Mouse (Mus musculus) testis, adult 2 months (tissue): Measurements from ENCODE around the gene Mllt3. TPM values are rescaled to one million over a fixed set of nuclear protein-coding genes. Genes with fewer than 3 reads are reported as not detected.

Experiments
- H3K27ac ChIP-seq: fragments of 200-500 bp; 2 replicates; pipeline ENCODE4 v1.5.1; 2012; ENCODE audit warnings: low read depth, low read length; ENCODE audit not compliant: control insufficient read depth, insufficient read depth
- H3K27me3 ChIP-seq: fragments of 200-500 bp; 2 replicates; pipeline ENCODE4 v1.6.1; 2012; ENCODE audit warnings: mild to moderate bottlenecking, low read length, moderate library complexity; ENCODE audit not compliant: control insufficient read depth, insufficient read depth
- H3K36me3 ChIP-seq: fragments of 200-500 bp; 2 replicates; pipeline ENCODE4 v1.6.1; 2012; ENCODE audit warnings: mild to moderate bottlenecking, low read length; ENCODE audit not compliant: control insufficient read depth, insufficient read depth
- H3K4me1 ChIP-seq: fragments of 200-500 bp; 2 replicates; pipeline ENCODE4 v1.6.1; 2012; ENCODE audit warnings: low read length; ENCODE audit not compliant: control insufficient read depth, insufficient read depth
- H3K4me3 ChIP-seq: fragments of 200-500 bp; 2 replicates; pipeline ENCODE4 v1.5.1; 2012; ENCODE audit warnings: low read depth, mild to moderate bottlenecking, low read length, moderate library complexity, mixed read lengths; ENCODE audit not compliant: control insufficient read depth
- CTCF ChIP-seq: fragments of 200-500 bp; IDR thresholded peaks from 2 replicates; pipeline ENCODE4 v1.5.1; 2012; ENCODE audit warnings: low read depth, mild to moderate bottlenecking, inconsistent platforms, low read length, moderate library complexity; ENCODE audit not compliant: control insufficient read depth, insufficient read depth, insufficient replicate concordance
- POLR2A ChIP-seq: fragments of 200-500 bp; IDR thresholded peaks from 2 replicates; pipeline ENCODE4 v1.6.1; 2012; ENCODE audit warnings: low read depth, mild to moderate bottlenecking, inconsistent platforms, low read length, moderate library complexity; ENCODE audit not compliant: control insufficient read depth
- polyA plus RNA-seq: library from polyadenylated mRNA; depleted of rRNA; stranded (reverse); fragments of >200 nt; gene quantifications from 2 replicates; pipeline ENCODE4 v1.2.3, GENCODE M21; 2012

The Mllt3 gene
- polyA plus RNA-seq, 1 experiment, result 8.4 TPM

GRCm38 (mm10) chr4:87949451-87949850, 83.7 kb downstream of the Mllt3 start:
- H3K4me1 ChIP-seq, result no peaks in the 10 kb centered on the region
- H3K27me3 ChIP-seq, result no peaks in the 10 kb centered on the region
- no peak overlapping the region for H3K27ac ChIP-seq
- no peak for TF ChIP-seq CTCF
- no peak for TF ChIP-seq POLR2A
- no peak overlapping the region for H3K4me3 ChIP-seq
- H3K36me3 ChIP-seq, result no peaks in the 10 kb centered on the region

GRCm38 (mm10) chr4:87944320-87944719, 88.8 kb downstream of the Mllt3 start:
- no peaks in the 10 kb centered on the region for H3K27me3 ChIP-seq
- H3K27ac ChIP-seq, result no peak overlapping the region
- no peak overlapping the region for H3K4me3 ChIP-seq
- H3K4me1 ChIP-seq, result no peaks in the 10 kb centered on the region
- H3K36me3 ChIP-seq, result no peaks in the 10 kb centered on the region
- TF ChIP-seq CTCF, result no peak
- no peak for TF ChIP-seq POLR2A

DNA sequence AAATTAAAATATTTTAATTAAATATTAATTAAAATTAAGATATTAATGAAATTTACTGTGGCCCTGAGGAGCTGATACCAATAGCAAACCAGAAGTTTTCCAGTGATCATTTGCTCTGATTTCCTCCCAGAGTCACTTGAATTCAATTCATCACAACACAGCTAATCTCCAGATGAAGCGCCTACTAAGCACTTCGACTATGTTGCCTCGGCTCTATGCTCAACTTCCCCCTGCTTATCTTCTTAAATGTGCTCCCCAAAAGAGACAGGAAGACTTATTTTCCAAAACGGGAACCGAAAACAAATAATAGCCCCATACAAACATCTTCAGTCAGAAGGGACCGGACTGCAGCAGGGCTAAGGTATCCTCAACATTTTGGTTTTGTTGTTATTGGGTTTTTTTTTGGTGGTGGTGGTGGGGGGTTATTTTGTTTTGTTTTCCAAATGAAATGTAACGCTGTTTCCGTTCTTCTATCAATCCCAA, 90.2 kb downstream of the Mllt3 start:
- no peak for TF ChIP-seq CTCF
- TF ChIP-seq POLR2A, result no peak
- no peak overlapping the region for H3K27ac ChIP-seq
- no peak overlapping the region for H3K4me3 ChIP-seq

DNA sequence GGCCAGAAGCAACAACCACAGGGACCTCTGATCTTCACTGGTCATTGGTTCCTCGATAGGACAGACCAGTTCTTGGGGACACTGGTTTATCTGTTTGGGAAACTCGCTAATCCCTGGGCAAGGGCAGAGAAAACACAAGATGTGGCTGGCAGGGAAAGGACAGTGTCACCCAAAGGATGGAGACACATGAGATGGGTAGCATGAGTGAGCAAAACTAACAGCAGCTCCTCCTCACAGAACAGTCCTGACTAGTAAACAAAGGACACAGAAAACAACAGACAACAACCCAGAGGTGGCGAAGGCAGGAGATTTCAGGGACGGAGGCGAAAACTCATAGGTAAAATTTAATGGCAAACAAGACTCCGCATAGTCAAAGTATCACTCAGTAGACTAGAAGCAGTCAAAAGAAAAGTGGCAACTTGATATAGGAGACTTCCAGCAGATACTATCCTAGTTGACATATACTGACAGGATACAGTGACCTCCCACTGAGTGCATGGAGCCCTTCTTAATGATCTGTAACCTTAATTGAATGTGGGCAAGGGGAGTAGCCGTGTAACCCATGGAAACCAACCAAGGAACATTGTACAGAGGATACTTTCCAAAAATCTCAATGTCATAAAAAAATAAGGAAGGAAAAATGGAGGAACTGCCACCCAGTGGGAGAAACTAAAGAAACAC, 93.5 kb downstream of the Mllt3 start:
- Histone ChIP-seq H3K36me3 (no peaks in the 10 kb centered on the region), H3K27ac (no peak overlapping the region)
- TF ChIP-seq POLR2A, result no peak
- no peak for TF ChIP-seq CTCF

More for the DNA sequence above, 90.2 kb downstream of the Mllt3 start:
- no peaks in the 10 kb centered on the region for H3K27me3 ChIP-seq
- no peaks in the 10 kb centered on the region for H3K4me1 ChIP-seq
- no peaks in the 10 kb centered on the region for H3K36me3 ChIP-seq

DNA sequence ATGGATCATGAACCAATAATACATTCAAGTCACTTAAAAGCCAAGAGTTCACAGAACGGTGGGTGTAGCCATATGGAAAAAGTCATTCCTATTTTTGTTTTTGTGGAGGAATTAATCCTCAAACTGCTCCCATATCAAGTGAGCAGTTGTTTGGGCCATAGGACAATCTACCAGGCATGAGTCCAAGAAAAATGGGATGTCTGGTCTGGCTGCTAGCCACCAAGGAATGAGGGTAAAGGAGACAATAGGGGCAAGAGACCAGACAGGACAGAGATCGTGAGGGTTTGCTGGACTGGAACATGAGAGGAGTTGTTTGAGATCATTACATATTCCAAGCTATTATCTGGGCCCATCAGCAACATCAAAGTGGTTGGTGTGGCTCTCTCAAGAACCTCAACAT, 96.8 kb downstream of the Mllt3 start:
- H3K27me3 ChIP-seq, result no peaks in the 10 kb centered on the region
- no peak overlapping the region for H3K4me3 ChIP-seq
- H3K27ac ChIP-seq, result no peak overlapping the region
- H3K36me3 ChIP-seq, result no peaks in the 10 kb centered on the region
- H3K4me1 ChIP-seq, result no peaks in the 10 kb centered on the region
- TF ChIP-seq POLR2A, result no peak
- TF ChIP-seq CTCF, result no peak

More for the DNA sequence above, 93.5 kb downstream of the Mllt3 start:
- no peaks in the 10 kb centered on the region for H3K4me1 ChIP-seq
- H3K27me3 ChIP-seq, result no peaks in the 10 kb centered on the region
- H3K4me3 ChIP-seq, result no peak overlapping the region

GRCm38 (mm10) chr4:87933701-87934337, 99.3 kb downstream of the Mllt3 start:
- H3K4me3 ChIP-seq, result no peak overlapping the region
- H3K36me3 ChIP-seq, result no peaks in the 10 kb centered on the region
- no peak overlapping the region for H3K27ac ChIP-seq

GRCm38 (mm10) chr4:87930356-87931245, 102.6 kb downstream of the Mllt3 start:
- H3K27me3 ChIP-seq, result no peaks in the 10 kb centered on the region
- no peaks in the 10 kb centered on the region for H3K4me1 ChIP-seq
- no peak overlapping the region for H3K27ac ChIP-seq
- no peaks in the 10 kb centered on the region for H3K36me3 ChIP-seq
- no peak for TF ChIP-seq CTCF
- no peak for TF ChIP-seq POLR2A
- H3K4me3 ChIP-seq, result no peak overlapping the region

More at GRCm38 (mm10) chr4:87933701-87934337, 99.3 kb downstream of the Mllt3 start:
- TF ChIP-seq CTCF, result no peak
- no peak for TF ChIP-seq POLR2A
- H3K4me1 ChIP-seq, result no peaks in the 10 kb centered on the region
- no peaks in the 10 kb centered on the region for H3K27me3 ChIP-seq
